Mouse (Mus musculus) kidney, embryonic 14.5 days (tissue): ENCODE data around the gene Ifnab. TPM values are rescaled to one million over a fixed set of nuclear protein-coding genes. Genes with fewer than 3 reads are reported as not detected.

ENCODE experiments used
- ATAC-seq: fragments of 200-750 bp; cut with Nextera tagmentation; 2 replicates; pipeline ENCODE4 v1.8.0; 2017; ENCODE audit warnings: moderate number of reproducible peaks, mild to moderate bottlenecking, moderate TSS enrichment, moderate library complexity; ENCODE audit not compliant: low FRiP score, low TSS enrichment
- H3K27ac ChIP-seq: fragments of 300-500 bp; sonication (generic); 2 replicates; pipeline ENCODE4 v1.5.1; 2014; ENCODE audit warnings: low read depth, mild to moderate bottlenecking, low read length, moderate library complexity, mixed read lengths
- H3K27me3 ChIP-seq: fragments of 300-500 bp; sonication (generic); 2 replicates; pipeline ENCODE4 v1.6.1; 2014; ENCODE audit warnings: mild to moderate bottlenecking, low read length; ENCODE audit not compliant: control insufficient read depth, insufficient read depth
- H3K36me3 ChIP-seq: fragments of 300-500 bp; sonication (generic); 2 replicates; pipeline ENCODE4 v1.6.1; 2014; ENCODE audit warnings: low read length, mixed read lengths; ENCODE audit not compliant: control insufficient read depth, insufficient read depth
- H3K4me1 ChIP-seq: fragments of 300-500 bp; sonication (generic); 2 replicates; pipeline ENCODE4 v1.6.1; 2014; ENCODE audit warnings: low read length, mixed read lengths; ENCODE audit not compliant: control insufficient read depth, insufficient read depth
- H3K4me2 ChIP-seq: fragments of 300-500 bp; sonication (generic); replicated peaks from 2 replicates; pipeline ENCODE4 v1.6.1; 2014; ENCODE audit warnings: low read depth, mild to moderate bottlenecking, low read length
- H3K4me3 ChIP-seq: fragments of 300-500 bp; sonication (generic); 2 replicates; pipeline ENCODE4 v1.5.1; 2014; ENCODE audit warnings: mild to moderate bottlenecking, low read length
- H3K9ac ChIP-seq: fragments of 300-500 bp; sonication (generic); 2 replicates; pipeline ENCODE4 v1.6.1; 2014; ENCODE audit warnings: low read depth, mild to moderate bottlenecking, low read length, moderate library complexity
- H3K9me3 ChIP-seq: fragments of 300-500 bp; sonication (generic); 2 replicates; pipeline ENCODE4 v1.6.1; 2016; ENCODE audit warnings: low read length; ENCODE audit not compliant: control insufficient read depth
- WGBS: fragments of 180-500 bp; shearing (Covaris S2); extraction: QIAGEN DNeasy Blood & Tissue Kit; methylation state at CpG from one replicate; pipeline ENCODE4 v1.1.7; 2014; 5-methylcytosine and 5-hydroxymethylcytosine counted together
- polyA plus RNA-seq: library from polyadenylated mRNA; unstranded; fragments of >200 nt; fragmentation: Nextera tagmentation; extraction: Ambion mirVana; gene quantifications from 2 replicates; pipeline ENCODE4 v1.2.1, GENCODE M21; 2014

Ifnab gene
- not detected in 2 replicates for polyA plus RNA-seq

DNA sequence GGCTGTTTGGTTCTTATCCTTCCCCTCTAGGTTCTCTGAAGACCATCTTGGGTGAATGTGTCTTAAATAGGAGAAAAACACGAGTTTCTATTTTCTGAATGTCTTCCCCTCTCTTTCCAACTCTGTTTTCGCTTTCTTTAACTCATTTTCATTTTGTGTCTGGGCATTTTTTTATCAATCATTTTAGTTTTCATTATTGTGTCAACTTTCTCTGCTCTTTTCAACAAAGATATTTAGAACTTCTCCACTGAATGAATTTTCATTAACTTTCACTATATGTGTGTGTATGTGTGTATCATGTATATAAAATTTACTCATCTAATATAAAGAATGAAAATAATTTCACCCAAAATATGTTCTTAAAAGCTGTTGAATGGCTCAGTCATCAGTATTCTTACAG lies at the start of gene Ifnab:
Gene Ifnab, minus strand, starts transcription at position 101 of the 400 bp plus-strand sequence.
- WGBS = 81% methylated on average over 2 of the region's 2 CpGs
- ATAC-seq = no peak
- Histone ChIP-seq H3K4me1 (no peaks in the 10 kb centered on the region), H3K4me3 (no peak within 1 kb of the TSS), H3K9me3 (no peaks in the 10 kb centered on the region), H3K27ac (no peak within 1 kb of the TSS), H3K27me3 (no peaks in the 10 kb centered on the region), H3K4me2 (no peak within 1 kb of the TSS), H3K36me3 (no peaks in the 10 kb centered on the region), H3K9ac (no peak within 1 kb of the TSS)

DNA sequence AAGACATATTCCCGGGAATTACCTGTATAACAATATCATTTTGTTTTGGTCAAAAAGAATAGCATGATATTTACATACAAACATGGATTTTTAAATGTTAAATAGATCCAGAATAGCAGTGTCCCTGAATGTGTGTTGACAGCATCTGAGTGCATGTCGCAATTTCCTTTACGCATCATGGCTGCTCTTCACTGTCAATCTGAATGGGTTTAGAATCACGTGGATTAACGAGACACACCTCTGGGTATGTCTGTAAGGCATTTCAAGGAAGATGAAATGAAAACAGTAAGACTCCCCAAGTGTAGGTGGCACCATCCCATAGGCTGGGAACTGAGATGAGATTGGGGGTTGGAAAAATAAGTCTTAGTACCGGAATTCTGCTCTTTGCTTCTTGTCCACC lies 47.9 kb upstream of the Ifnab start:
- ATAC-seq = no peak
- H3K4me3 ChIP-seq = no peak overlapping the region
- 91% methylated on average over 6 of the region's 6 CpGs for WGBS

DNA sequence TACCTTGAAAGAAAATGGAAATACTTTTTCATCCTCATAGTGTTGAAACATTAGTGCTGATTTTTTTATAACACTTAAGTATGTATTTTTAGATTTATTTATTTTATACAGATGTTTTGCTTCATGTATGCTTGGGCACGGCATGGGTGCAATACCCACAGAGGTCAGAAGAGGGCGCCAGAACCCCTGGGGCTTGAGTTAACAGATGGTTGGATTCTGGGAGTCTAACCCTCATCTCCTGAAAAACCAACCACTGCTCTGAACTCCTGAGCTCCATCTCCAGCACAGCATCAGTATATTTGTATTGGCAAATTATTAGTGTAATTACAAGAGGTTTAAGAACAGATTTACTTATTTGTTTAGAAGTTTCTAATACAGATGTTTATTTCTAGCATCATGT lies 47.3 kb upstream of the Ifnab start:
- H3K36me3 ChIP-seq = no peaks in the 10 kb centered on the region
- no peak overlapping the region for H3K4me2 ChIP-seq
- no peak overlapping the region for H3K9ac ChIP-seq
- no peaks in the 10 kb centered on the region for H3K27me3 ChIP-seq
- H3K4me1 ChIP-seq = no peaks in the 10 kb centered on the region
- ATAC-seq = 0 out of 2 replicates have a peak, but pooled peaks have one; percentile 43
- no peaks in the 10 kb centered on the region for H3K9me3 ChIP-seq
- H3K4me3 ChIP-seq = no peak overlapping the region
- H3K27ac ChIP-seq = no peak overlapping the region
- WGBS = 0% methylated on average over 2 of the region's 2 CpGs

More for the DNA sequence above, 47.9 kb upstream of the Ifnab start:
- Histone ChIP-seq H3K4me1 (no peaks in the 10 kb centered on the region), H3K9me3 (no peaks in the 10 kb centered on the region), H3K27ac (no peak overlapping the region), H3K9ac (no peak overlapping the region), H3K4me2 (no peak overlapping the region), H3K27me3 (no peaks in the 10 kb centered on the region), H3K36me3 (no peaks in the 10 kb centered on the region)

- 0% methylated on average over 1 of the region's 1 CpGs for WGBS
- Histone ChIP-seq H3K9me3 (no peaks in the 10 kb centered on the region), H3K4me2 (no peak overlapping the region), H3K4me1 (no peaks in the 10 kb centered on the region), H3K9ac (no peak overlapping the region), H3K27ac (no peak overlapping the region), H3K27me3 (no peaks in the 10 kb centered on the region), H3K4me3 (no peak overlapping the region), H3K36me3 (no peaks in the 10 kb centered on the region)
- no peak for ATAC-seq
These were observed 36.2 kb upstream of the Ifnab start for GRCm38 (mm10) chr4:88727324-88727723.

DNA sequence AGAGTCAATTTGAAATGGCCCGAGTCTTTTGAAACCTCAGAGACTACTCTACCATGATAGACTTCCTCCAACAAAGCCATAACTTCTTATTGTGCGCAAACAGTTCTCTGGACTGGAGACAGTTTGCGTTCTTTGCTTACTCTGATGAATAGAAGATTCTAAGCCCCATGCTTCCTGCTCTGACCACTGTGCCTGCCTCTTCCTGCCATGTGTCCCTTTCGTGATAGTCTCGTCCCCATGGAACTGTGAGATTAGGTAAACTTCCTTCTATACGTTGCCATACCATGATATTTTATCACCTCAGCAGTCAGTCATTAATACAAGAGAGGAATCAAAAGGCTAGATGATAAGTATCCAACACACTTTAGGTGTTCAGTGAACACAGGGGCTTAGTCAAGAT lies 35.6 kb upstream of the Ifnab start:
- 83% methylated on average over 6 of the region's 6 CpGs for WGBS
- no peaks in the 10 kb centered on the region for H3K27me3 ChIP-seq
- no peak overlapping the region for H3K9ac ChIP-seq
- no peak overlapping the region for H3K27ac ChIP-seq
- H3K9me3 ChIP-seq = no peaks in the 10 kb centered on the region
- H3K4me1 ChIP-seq = no peaks in the 10 kb centered on the region
- H3K4me3 ChIP-seq = no peak overlapping the region
- no peaks in the 10 kb centered on the region for H3K36me3 ChIP-seq
- ATAC-seq = no peak
- no peak overlapping the region for H3K4me2 ChIP-seq

- H3K4me2 ChIP-seq = no peak overlapping the region
- H3K9ac ChIP-seq = no peak overlapping the region
- H3K4me3 ChIP-seq = no peak overlapping the region
- peaks cover 20% of the 10 kb centered on the region for H3K4me1 ChIP-seq
- no peaks in the 10 kb centered on the region for H3K27me3 ChIP-seq
- H3K9me3 ChIP-seq = no peaks in the 10 kb centered on the region
- no peak for ATAC-seq
- WGBS = 46% methylated on average over 8 of the region's 8 CpGs
- H3K36me3 ChIP-seq = peaks cover 14% of the 10 kb centered on the region; the same call in 1 of the 2 replicates
- H3K27ac ChIP-seq = peak overlapping the region; percentile 38; the same call in 1 of the 2 replicates
These were observed 32.4 kb upstream of the Ifnab start for GRCm38 (mm10) chr4:88723497-88724090.

GRCm38 (mm10) chr4:88721791-88722721 lies 30.9 kb upstream of the Ifnab start, which contains the start of the genes Gm26566 and Klhl9:
TSS of gene Gm26566 (plus strand) at chr4:88721805.
TSS of gene Klhl9 (minus strand) at chr4:88722465.
- Histone ChIP-seq H3K36me3 (peaks cover 19% of the 10 kb centered on the region), H3K4me1 (peaks cover 22% of the 10 kb centered on the region), H3K4me3 (peak within 1 kb of the TSS; percentile 90), H3K27ac (peak within 1 kb of the TSS; percentile 98), H3K4me2 (peak within 1 kb of the TSS; percentile 85), H3K9me3 (no peaks in the 10 kb centered on the region), H3K9ac (peak within 1 kb of the TSS; percentile 97), H3K27me3 (no peaks in the 10 kb centered on the region)
- WGBS = under 1% methylated on average over 79 of the region's 82 CpGs
- ATAC-seq = peak; percentile 97

DNA sequence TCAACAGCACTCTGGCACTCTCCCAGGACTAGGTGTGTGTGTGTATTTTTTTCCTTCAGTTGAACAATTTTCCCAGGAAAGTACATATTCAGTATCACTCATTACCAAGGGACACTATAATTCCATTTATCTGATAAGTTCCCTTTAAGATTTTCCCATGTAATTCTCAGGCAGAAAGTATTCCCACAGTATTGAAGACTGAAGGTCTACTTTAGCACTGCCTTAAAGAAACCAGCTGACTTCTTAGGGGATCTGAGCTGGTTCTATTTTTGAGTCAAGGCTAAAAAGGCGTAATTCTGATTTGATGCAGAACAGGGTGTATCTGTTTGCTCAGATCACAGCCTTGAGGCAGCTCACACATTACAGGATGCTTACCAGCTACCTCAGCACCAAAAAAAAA lies 27.6 kb upstream of the Ifnab start:
- Histone ChIP-seq H3K4me1 (peaks cover 22% of the 10 kb centered on the region), H3K27me3 (no peaks in the 10 kb centered on the region), H3K4me2 (peak overlapping the region; percentile 46), H3K9ac (peak overlapping the region; percentile 13; the same call in 1 of the 2 replicates), H3K27ac (no peak overlapping the region), H3K4me3 (peak overlapping the region; percentile 31), H3K36me3 (peaks cover 33% of the 10 kb centered on the region), H3K9me3 (no peaks in the 10 kb centered on the region)
- ATAC-seq = no peak
- 57% methylated on average over 1 of the region's 1 CpGs for WGBS

- no peak overlapping the region for H3K4me3 ChIP-seq
- H3K4me2 ChIP-seq = no peak overlapping the region
- H3K9me3 ChIP-seq = no peaks in the 10 kb centered on the region
- no peak for ATAC-seq
- H3K9ac ChIP-seq = no peak overlapping the region
- H3K36me3 ChIP-seq = peaks cover 22% of the 10 kb centered on the region
- H3K27ac ChIP-seq = no peak overlapping the region
- peaks cover 9% of the 10 kb centered on the region; the same call in 1 of the 2 replicates for H3K4me1 ChIP-seq
- H3K27me3 ChIP-seq = no peaks in the 10 kb centered on the region
These were observed 23.9 kb upstream of the Ifnab start for GRCm38 (mm10) chr4:88715059-88715458.
